Mouse (Mus musculus): ENCODE measurements around the gene Tmeff1. TPM values are rescaled to one million over a fixed set of nuclear protein-coding genes. Genes with fewer than 3 reads are reported as not detected.
A peak's percentile ranks its signal among the peaks of the same experiment; 100 is the strongest.

The Tmeff1 gene
- polyA plus RNA-seq, 1 experiment from 2014 or later, result 59.5 TPM

DNA sequence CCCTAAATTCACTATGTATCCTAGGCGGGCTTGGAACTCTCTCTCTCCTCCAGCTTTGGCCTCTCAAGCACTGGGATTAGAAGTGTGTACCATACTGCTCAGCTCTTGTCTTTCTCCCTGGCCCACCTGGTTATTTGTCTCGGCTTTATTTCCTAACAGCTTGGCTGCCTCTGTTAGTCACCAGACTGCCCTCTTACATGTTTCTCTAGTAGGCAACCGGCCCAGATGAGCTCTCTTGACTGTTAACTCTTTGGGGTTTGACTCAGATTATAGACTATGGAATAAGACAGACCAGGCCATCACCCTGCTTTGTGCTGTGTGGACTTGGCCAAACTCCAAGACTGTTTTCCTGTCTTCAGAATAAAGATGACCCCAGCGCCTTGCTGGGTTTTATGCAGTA is 6.6 kb upstream of the Tmeff1 start:
- Histone ChIP-seq H3K27ac (no peak overlapping the region), H3K4me3 (no peak overlapping the region), H3K4me1 (no peaks in the 10 kb centered on the region), H3K4me2 (no peak overlapping the region), H3K36me3 (no peaks in the 10 kb centered on the region), H3K9ac (no peak overlapping the region), H3K27me3 (no peaks in the 10 kb centered on the region), H3K9me3 (no peaks in the 10 kb centered on the region)
- WGBS, result 64% methylated on average over 4 of the region's 4 CpGs
- no peak for ATAC-seq (ENCODE audit: insufficient number of reproducible peaks, insufficient read depth, low FRiP score, low TSS enrichment, low read depth)

DNA sequence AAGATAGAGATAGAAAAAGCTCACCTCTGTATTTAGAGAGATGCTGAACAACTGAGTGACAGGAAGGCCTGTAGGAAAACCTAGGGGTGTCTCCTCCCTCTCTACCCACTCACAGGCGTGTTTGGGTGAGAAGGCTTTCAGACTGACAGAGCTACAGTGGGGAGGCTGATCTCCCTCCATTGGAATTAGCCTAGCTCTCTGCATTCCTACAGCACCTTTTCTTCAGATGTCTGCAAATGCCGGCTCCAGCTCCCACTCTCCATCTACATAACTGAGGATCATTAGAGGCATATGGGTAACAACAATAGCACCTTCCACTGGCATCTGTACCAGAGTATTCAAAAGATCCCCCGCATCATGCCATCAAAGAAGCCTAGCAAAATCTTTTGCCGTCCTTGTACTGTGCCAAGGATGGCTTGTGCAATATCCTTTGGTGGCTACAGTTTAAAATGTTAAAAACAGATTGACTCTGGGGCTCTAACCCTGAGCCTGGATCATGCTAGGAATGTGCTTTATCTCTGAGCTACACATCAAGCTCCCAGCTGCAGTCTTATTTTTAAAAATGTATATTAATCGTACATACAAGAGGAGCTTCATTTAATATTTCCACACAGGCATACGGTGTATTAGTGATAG is 5.4 kb upstream of the Tmeff1 start:
- ATAC-seq (ENCODE audit: insufficient number of reproducible peaks, insufficient read depth, low FRiP score, low TSS enrichment, low read depth), result no peak
- WGBS, result 58% methylated on average over 6 of the region's 6 CpGs
- Histone ChIP-seq H3K36me3 (no peaks in the 10 kb centered on the region), H3K27ac (no peak overlapping the region), H3K9me3 (no peaks in the 10 kb centered on the region), H3K27me3 (no peaks in the 10 kb centered on the region), H3K4me3 (no peak overlapping the region), H3K4me1 (0 out of 2 replicates have a peak, but pooled peaks cover 3% of the 10 kb centered on the region), H3K9ac (no peak overlapping the region), H3K4me2 (no peak overlapping the region)

DNA sequence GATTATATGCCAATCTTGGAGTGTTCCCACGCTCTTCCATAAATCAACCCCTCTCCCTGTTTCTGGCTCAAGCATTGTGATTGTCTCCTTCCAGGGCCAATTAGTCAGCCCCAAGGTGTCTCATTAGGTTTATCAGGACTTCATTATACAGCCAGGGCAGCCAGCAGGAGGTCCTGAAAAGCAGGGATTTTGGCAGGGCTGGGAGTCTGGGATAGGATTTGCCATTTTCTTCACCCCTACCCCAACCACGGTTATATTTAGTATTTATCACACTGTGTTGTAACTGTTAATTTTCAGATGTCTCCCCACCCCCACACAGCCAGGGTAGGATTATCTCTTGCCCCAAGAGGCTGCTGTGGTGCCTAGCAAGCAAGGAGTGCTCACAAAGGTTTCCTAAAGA is 3.8 kb upstream of the Tmeff1 start:
- Histone ChIP-seq H3K4me1 (0 out of 2 replicates have a peak, but pooled peaks cover 3% of the 10 kb centered on the region), H3K4me2 (no peak overlapping the region), H3K27ac (no peak overlapping the region), H3K9me3 (no peaks in the 10 kb centered on the region), H3K9ac (no peak overlapping the region), H3K36me3 (no peaks in the 10 kb centered on the region), H3K4me3 (no peak overlapping the region), H3K27me3 (no peaks in the 10 kb centered on the region)
- 19% methylated on average over 2 of the region's 2 CpGs for WGBS
- no peak for ATAC-seq (ENCODE audit: insufficient number of reproducible peaks, insufficient read depth, low FRiP score, low TSS enrichment, low read depth)

DNA sequence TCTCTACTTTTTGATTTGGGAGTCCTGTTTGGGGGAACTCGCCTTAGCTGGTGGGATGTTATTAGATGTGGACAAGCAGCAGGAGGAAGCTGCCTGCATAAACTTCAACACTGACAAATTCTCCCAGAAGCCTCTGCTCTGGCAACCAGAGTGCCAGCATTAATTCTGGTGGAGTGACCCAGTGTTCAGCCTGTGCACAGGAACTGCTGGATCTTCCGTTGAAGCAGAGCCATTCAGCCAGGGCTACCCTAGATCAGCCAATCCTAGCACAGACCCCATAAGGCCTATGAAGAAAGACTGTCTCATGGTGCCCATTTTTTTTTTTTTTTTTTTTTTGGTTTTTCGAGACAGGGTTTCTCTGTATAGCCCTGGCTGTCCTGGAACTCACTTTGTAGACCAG is 3.0 kb upstream of the Tmeff1 start:
- no peak overlapping the region for H3K4me2 ChIP-seq
- H3K4me1 ChIP-seq, result peaks cover 9% of the 10 kb centered on the region
- no peaks in the 10 kb centered on the region for H3K27me3 ChIP-seq
- WGBS, result 86% methylated on average over 2 of the region's 3 CpGs
- no peak for ATAC-seq (ENCODE audit: insufficient number of reproducible peaks, insufficient read depth, low FRiP score, low TSS enrichment, low read depth)
- H3K9ac ChIP-seq, result no peak overlapping the region
- no peaks in the 10 kb centered on the region for H3K36me3 ChIP-seq
- no peaks in the 10 kb centered on the region for H3K9me3 ChIP-seq
- H3K27ac ChIP-seq, result no peak overlapping the region
- no peak overlapping the region for H3K4me3 ChIP-seq

DNA sequence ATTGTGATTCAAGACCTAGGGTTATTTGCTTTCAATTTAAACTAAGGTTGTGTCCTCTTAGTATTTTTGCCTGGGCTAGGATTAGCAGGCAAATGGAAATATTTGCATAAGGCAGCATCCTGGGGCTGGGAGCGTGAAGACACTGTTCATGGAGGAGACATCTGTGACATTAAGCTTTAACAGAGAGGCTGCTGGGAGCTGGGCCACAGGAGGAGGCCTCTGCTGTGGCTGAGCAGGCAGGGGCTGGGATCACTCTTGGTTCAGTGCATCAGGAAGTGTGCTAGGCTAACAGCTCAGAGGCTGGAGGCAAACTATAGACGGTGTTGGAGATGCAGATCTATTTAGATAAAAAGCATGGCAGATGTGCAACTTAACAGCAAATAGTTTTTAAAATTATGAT is 2.0 kb upstream of the Tmeff1 start:
- no peak overlapping the region for H3K27ac ChIP-seq
- H3K4me2 ChIP-seq, result no peak overlapping the region
- H3K9ac ChIP-seq, result no peak overlapping the region
- no peak overlapping the region for H3K4me3 ChIP-seq
- no peaks in the 10 kb centered on the region for H3K27me3 ChIP-seq
- no peak for ATAC-seq (ENCODE audit: insufficient number of reproducible peaks, insufficient read depth, low FRiP score, low TSS enrichment, low read depth)
- peaks cover 11% of the 10 kb centered on the region for H3K4me1 ChIP-seq
- 62% methylated on average over 2 of the region's 2 CpGs for WGBS
- H3K9me3 ChIP-seq, result no peaks in the 10 kb centered on the region
- H3K36me3 ChIP-seq, result 0 out of 2 replicates have a peak, but pooled peaks cover 2% of the 10 kb centered on the region

DNA sequence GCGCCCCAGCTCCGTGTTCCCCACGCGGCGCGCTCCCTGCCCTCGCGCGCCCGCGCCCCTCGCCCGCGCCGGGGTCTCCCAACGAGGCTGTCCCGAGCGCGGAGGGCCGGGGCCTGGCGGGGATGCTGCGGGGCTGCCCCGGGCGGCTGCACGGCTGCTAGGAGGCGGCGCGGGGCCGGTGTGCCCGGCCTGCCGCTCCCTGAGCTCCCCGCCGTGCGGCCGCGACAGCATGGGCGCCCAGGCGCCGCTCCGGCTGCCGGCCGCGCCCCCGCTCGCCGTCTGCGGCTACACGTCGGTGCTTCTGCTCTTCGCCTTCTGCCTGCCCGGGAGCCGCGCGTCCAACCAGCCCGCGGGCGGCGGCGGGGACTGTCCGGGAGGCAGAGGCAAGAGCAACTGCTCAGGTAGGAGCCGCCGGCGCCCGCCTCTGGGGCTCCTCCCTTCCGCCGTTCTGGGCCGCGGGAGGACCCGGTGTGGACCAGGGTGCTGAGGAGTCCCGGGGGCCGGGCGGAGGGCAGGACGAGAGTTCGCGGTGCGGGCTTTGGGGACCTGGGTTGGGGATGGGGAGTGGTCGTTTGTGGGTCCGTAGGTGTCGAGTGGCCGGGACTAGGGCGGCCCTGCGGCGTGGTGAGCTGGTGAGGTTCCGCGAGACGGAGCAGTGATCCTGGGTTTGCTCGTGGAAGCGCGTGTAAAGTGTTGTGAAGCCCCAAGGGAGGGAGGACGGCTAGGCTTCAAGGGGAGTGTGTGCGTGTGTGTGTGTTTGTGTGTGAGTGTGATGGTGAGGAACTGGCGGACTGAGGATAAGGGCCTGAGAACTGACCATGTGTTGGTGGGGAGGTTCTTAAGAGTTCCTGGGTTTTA is 496 bp downstream of the Tmeff1 start:
- Histone ChIP-seq H3K4me2 (peak overlapping the region; percentile 92), H3K9ac (peak overlapping the region; percentile 95)

DNA sequence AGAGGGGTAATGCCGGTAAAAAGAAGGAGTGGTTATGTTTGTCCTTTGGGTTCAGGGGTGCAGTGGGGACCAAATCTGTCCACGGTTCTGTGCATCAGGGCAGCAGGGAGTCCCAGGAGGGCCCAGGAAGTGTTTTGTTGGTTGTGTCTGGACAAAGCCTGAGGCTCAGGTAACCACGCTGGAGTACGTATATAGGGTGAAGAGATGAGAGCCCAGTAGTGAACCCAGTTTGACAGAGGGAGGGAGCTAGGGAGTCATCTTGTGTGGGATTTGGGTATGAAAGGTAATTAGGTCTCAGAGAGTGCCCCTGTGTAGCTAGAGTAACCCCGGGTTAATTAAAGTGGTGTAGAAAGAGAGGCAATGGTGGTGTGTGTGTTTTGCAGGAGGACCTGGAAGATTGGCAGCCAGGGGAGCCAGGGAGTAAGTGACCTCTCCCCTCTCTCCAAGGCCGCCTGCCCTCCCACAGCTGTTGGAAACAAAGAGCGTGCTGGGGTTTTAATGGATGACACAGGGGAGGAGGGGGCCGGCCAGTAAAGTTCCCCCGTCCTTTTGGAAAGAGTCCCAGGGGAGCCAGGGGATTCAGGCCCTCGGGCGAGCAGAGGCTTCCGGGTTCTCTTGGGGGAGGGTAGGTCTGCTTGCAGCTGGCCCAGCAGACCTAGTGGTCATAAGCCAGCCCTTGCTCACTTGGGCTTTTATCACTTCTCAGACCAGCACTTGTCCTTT is 1.3 kb downstream of the Tmeff1 start:
- Histone ChIP-seq H3K9me3 (no peaks in the 10 kb centered on the region), H3K27me3 (no peaks in the 10 kb centered on the region), H3K9ac (peak overlapping the region; percentile 95), H3K27ac (peak overlapping the region; percentile 97), H3K36me3 (peaks cover 7% of the 10 kb centered on the region), H3K4me1 (peaks cover 11% of the 10 kb centered on the region), H3K4me2 (peak overlapping the region; percentile 92), H3K4me3 (peak overlapping the region; percentile 79)
- under 1% methylated on average over 12 of the region's 12 CpGs for whole genome bisulfite sequencing
- ATAC-seq (ENCODE audit: insufficient number of reproducible peaks, insufficient read depth, low FRiP score, low TSS enrichment, low read depth), result peak; percentile 39

More for the DNA sequence above, 496 bp downstream of the Tmeff1 start:
- WGBS, result under 1% methylated on average over 78 of the region's 92 CpGs
- H3K27me3 ChIP-seq, result no peaks in the 10 kb centered on the region
- peaks cover 11% of the 10 kb centered on the region for H3K4me1 ChIP-seq
- peak overlapping the region; percentile 79 for H3K4me3 ChIP-seq
- H3K36me3 ChIP-seq, result peaks cover 7% of the 10 kb centered on the region
- H3K27ac ChIP-seq, result peak overlapping the region; percentile 97
- no peaks in the 10 kb centered on the region for H3K9me3 ChIP-seq
- peak; percentile 72 for ATAC-seq (ENCODE audit: insufficient number of reproducible peaks, insufficient read depth, low FRiP score, low TSS enrichment, low read depth)

DNA sequence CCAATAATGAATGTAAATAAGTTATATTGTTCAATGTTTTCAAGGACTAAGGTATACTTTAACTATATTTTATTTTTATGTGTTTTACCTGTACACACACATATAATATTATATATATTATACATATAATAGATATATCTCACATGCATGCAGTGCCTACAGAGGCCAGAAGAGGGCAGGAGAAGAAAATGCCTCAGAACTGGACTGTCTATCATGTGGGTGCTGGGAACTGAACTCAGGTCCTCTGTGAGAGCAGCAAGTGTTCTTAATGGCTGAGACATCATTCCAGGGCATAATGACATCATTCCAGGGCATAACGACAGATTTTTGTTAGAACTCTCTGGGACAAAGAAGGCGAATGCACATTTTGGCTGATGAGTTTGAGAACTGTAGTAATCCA is 2.6 kb downstream of the Tmeff1 start:
- no peaks in the 10 kb centered on the region for H3K9me3 ChIP-seq
- 98% methylated on average over 2 of the region's 2 CpGs for WGBS
- ATAC-seq (ENCODE audit: insufficient number of reproducible peaks, insufficient read depth, low FRiP score, low TSS enrichment, low read depth), result no peak
- H3K27me3 ChIP-seq, result no peaks in the 10 kb centered on the region
- no peak overlapping the region for H3K9ac ChIP-seq
- H3K36me3 ChIP-seq, result peaks cover 7% of the 10 kb centered on the region
- H3K4me3 ChIP-seq, result no peak overlapping the region
- H3K27ac ChIP-seq, result no peak overlapping the region
- H3K4me1 ChIP-seq, result peaks cover 11% of the 10 kb centered on the region
- H3K4me2 ChIP-seq, result no peak overlapping the region

DNA sequence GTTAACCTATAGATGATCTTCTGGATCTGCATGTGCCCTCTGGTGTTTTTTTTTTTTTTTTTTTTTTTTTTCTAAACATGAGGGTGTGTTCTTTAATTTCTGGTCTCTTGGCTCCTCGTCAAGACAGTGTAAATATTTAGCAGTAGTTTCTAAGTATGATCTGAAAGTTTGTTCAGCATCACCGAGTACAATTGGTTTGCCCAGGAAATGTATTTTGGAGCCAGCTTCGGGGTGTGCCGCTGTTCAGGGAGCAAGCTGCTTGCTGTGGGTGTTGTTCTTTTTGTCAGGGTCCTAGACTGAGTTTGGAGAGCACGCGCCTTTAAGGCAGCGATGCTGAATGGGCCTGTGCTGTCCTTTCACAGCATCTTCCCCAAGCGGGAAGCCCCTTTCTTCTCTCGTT is 3.6 kb downstream of the Tmeff1 start:
- no peak overlapping the region for H3K9ac ChIP-seq
- ATAC-seq (ENCODE audit: insufficient number of reproducible peaks, insufficient read depth, low FRiP score, low TSS enrichment, low read depth), result no peak
- H3K4me1 ChIP-seq, result peaks cover 11% of the 10 kb centered on the region
- no peaks in the 10 kb centered on the region for H3K27me3 ChIP-seq
- no peak overlapping the region for H3K4me2 ChIP-seq
- H3K36me3 ChIP-seq, result peaks cover 9% of the 10 kb centered on the region
- no peak overlapping the region for H3K4me3 ChIP-seq
- H3K27ac ChIP-seq, result no peak overlapping the region
- no peaks in the 10 kb centered on the region for H3K9me3 ChIP-seq
- 85% methylated on average over 9 of the region's 9 CpGs for WGBS

DNA sequence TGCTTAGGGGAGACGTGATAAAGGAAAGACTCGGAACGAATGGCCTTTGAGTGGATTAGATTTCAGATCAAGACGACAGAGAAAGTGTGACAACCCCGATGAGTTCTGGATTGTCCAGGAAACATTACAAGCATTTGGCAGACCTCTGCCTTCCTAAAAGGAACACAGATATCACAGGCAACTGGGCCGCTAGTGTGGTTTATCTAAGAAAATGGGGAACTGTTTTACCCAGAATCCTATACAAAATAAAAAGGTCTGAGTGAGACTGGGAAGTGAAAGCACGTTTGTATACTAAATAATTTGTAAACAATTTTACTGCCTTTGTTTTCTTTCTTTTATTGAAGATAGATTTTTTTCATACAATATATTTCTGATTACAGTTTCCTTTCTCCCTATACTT is 5.9 kb downstream of the Tmeff1 start:
- ATAC-seq (ENCODE audit: insufficient number of reproducible peaks, insufficient read depth, low FRiP score, low TSS enrichment, low read depth), result no peak
- 85% methylated on average over 7 of the region's 7 CpGs for WGBS
- no peak overlapping the region for H3K4me2 ChIP-seq
- peaks cover 12% of the 10 kb centered on the region for H3K36me3 ChIP-seq
- H3K27me3 ChIP-seq, result no peaks in the 10 kb centered on the region
- H3K9ac ChIP-seq, result no peak overlapping the region
- no peaks in the 10 kb centered on the region for H3K9me3 ChIP-seq
- peaks cover 9% of the 10 kb centered on the region for H3K4me1 ChIP-seq
- no peak overlapping the region for H3K4me3 ChIP-seq
- no peak overlapping the region for H3K27ac ChIP-seq

DNA sequence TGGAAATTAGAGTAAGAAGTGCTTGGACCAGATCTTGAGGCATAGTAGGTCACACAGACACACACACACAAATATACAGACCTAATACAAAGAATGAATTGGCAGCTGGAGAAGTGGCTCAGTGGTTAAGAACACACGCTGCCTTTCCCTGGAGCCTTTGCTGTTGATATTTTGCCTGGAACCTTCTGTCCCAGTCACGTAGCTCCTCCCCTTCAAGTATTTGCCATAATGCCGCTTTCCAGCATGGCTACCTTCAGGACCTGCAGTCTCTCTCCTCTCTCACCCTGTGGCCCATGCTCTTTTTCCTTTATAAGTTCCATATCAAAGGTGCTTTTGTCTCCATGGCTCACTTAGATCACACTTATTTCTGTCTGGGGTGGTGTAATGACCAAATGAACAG is 6.4 kb downstream of the Tmeff1 start:
- whole genome bisulfite sequencing, result 90% methylated on average over 3 of the region's 3 CpGs
- Histone ChIP-seq H3K9ac (no peak overlapping the region), H3K27me3 (no peaks in the 10 kb centered on the region), H3K4me3 (no peak overlapping the region), H3K4me1 (peaks cover 7% of the 10 kb centered on the region), H3K27ac (no peak overlapping the region), H3K4me2 (no peak overlapping the region), H3K9me3 (no peaks in the 10 kb centered on the region), H3K36me3 (peaks cover 16% of the 10 kb centered on the region)
- no peak for ATAC-seq (ENCODE audit: insufficient number of reproducible peaks, insufficient read depth, low FRiP score, low TSS enrichment, low read depth)
